Mouse (Mus musculus): Measurements from ENCODE around the gene Cd200r1. TPM values are rescaled to one million over a fixed set of nuclear protein-coding genes. Genes with fewer than 3 reads are reported as not detected.
"Not testable (repeated sequence)": the region's sequence is repeated elsewhere in the genome, so short reads cannot be mapped to it uniquely, and the experiment has no call there.

The Cd200r1 gene
- total RNA-seq, 2 experiments from 2014 or later: 0.40 TPM; not detected in 1

- no peak for DNase-seq
Observed at GRCm38 (mm10) chr16:44767506-44767905, 2.0 kb downstream of the Cd200r1 start.

GRCm38 (mm10) chr16:44767967-44768366 is 2.4 kb downstream of the Cd200r1 start:
- DNase-seq: no peak

DNA sequence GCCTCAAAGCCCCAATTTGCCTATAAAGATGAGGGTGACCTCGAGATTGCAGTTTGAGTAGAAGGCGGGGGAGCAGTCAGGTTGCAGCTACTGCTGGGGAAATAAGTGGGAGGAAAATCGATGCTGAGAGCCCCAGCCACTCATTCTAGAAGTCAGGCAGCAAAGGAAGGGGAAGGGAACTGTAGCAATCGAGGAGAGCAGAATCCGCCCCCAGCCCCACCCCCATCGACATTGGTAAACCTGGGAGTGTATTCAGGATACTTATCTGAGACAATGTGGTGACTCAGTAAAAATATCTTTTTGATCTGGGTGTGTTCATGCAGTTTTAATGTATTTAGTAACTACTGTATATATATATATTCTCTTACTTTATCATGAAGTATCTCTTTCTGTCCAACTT is 7.0 kb downstream of the Cd200r1 start:
- no peak for DNase-seq

DNA sequence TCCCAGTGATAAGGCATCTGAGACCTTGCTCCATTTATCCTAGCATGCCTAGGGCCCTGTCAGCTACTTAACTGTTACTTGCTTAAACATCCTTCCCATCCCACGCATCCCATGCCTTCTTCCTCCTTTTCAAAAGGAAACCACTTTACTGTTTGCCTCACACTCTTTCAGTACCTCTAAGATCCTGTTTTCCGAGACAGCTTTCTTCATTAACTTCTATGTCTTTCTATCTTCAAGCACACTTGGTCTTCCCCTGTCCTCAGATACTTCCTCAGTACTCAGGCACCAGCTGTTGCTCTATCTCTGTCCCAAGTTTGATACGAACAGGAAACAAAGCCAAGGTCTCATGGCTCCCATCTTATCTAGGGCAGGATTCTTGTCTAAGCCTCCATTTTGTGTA is 8.1 kb downstream of the Cd200r1 start:
- no peak for DNase-seq

GRCm38 (mm10) chr16:44774201-44774600 is 8.7 kb downstream of the Cd200r1 start:
- no peak for DNase-seq

GRCm38 (mm10) chr16:44778538-44779147 is 13.1 kb downstream of the Cd200r1 start:
- DNase-seq: peak; percentile 6 to 10

GRCm38 (mm10) chr16:44779494-44779893 is 14.0 kb downstream of the Cd200r1 start:
- DNase-seq: no peak

- DNase-seq: no peak
Observed at GRCm38 (mm10) chr16:44780751-44781150, 15.2 kb downstream of the Cd200r1 start.

DNA sequence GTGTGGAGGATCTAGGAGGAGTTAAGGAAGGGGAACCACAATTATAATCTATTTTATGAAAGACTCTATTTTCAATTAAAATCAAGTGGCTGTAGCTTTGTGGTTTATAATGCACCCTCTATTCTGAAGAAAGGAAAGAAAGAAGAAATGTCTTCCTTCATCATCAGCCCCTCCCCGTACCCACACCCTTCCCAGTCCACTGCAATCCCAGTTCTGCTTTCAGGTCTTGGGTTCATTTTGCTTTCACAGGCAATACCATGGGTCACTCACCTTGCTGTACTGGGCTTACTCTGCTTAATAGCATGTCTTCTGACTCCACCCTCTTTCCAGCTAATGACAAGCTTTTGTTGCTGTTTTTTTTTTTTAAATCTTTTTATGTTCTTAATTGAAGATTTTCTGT is 21.4 kb downstream of the Cd200r1 start:
- DNase-seq: no peak

DNA sequence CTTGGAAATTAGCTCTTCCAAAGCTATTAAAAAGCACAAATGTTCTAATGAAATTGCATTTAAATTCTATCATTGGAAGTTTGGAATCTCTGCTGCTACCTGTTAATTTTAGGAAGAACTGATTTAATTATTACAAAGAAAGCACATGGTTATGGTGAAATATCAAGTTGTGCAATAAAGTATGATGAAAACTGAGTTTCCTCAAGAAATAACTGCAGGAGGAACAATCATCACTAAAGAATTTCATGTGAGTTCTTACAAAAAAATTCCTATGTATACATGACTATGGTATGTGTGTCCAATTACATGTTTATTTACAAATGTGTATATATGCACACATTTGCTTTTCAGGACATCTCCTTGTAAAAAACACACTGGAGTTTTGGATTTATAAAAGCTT is 28.9 kb downstream of the Cd200r1 start:
- DNase-seq: no peak

- DNase-seq: no peak
Observed at GRCm38 (mm10) chr16:44805976-44806375, 40.4 kb downstream of the Cd200r1 start.

GRCm38 (mm10) chr16:44810223-44810622 is 44.7 kb downstream of the Cd200r1 start:
- DNase-seq: not testable (repeated sequence)

DNA sequence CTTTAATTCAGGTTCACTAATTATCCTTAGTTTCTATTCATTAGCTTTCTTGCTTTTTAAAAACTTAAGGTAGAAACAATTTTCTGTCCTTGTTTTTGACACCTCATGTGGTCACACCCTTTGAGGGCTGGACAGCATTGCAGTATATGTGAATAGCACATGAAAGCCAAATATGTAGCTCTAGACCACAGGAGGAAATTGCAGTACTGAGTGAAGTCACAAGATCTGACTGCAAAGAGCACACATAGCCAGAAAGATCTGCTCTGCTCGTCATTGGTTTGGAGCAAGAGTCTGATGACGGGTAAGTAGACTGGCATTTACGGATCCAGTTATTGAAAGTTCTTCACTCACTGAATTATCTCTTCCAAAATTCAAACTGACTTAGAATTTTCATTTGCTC is 46.0 kb downstream of the Cd200r1 start, which contains the start of gene Cd200r4:
Gene Cd200r4, plus strand, starts transcription at position 190 of the 400 bp plus-strand sequence.
- DNase-seq: no peak

- no peak for DNase-seq
Observed at GRCm38 (mm10) chr16:44812468-44813065, 47.0 kb downstream of the Cd200r1 start.

DNA sequence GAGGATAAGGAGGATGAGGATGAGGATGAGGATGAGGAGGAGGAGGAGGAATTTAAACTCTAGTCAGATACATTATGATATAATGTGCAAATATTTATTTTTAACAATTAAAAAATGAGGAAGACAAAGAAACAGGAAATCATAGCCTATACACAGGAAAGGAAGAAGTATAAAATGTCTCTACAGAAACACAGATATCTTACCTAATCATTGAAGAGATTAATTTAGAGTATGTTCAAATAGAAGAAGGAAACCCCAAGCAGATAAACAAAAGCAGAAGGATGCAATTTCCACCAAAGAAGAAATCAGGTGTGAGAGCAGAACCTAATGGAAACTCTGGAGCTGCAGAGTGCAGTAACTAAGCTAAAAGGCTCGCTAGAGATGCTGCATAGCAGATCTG is 52.5 kb downstream of the Cd200r1 start:
- no peak for DNase-seq

DNA sequence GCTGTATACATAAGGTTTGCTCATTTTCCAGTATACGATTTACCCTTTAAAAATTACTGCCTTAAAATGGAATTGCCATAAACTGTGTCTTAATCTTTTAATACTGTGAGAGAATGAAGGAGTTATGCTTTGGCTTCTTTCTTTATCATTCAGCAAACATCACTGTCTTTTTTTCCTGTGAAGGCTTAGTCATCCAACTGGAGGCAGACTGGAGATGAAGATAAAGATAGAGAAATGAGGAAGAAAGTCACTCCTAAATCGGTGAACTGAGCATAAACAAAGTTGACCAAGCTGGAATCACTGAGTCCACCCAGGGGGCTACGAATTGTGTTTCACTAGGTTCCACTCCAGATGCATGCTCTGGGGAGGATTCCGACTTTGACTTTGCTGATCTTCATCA is 55.0 kb downstream of the Cd200r1 start:
- DNase-seq: no peak

DNA sequence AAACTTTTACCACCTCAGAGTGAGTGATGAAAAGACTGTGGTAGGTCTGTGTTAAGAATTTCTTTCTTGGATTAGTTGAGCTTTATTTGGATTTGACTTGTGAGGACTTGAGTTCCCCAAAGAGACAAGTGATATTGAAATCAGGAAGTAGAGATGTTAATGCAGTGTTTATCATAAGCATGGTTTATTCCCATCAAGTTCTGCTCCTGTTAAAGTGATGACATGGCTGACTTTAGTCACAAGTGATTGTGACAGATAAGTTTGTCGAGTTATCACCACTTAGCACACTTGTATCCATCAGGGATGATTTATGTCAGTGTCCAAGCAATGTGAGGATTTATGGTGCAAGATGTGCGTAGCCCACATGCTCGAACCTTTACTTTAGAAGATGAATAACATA is 66.8 kb downstream of the Cd200r1 start:
- no peak for DNase-seq

GRCm38 (mm10) chr16:44833189-44833588 is 67.7 kb downstream of the Cd200r1 start:
- DNase-seq: peak in 1 of 2 experiments; percentile 6

Other genes starting within 250 kb of the Cd200r1 start
- gene Boc, start 206.8 kb upstream of the Cd200r1 start, total RNA-seq (2021): 10 to 100 TPM in 1 of 2 experiments, 1 to 10 TPM in 1; 9.8 to 10.1 TPM
- gene Nepro, start 41.4 kb upstream of the Cd200r1 start, total RNA-seq (2021): 1 to 10 TPM; 5.4 to 6.0 TPM
- gene Gtpbp8, start 19.4 kb upstream of the Cd200r1 start, total RNA-seq (2021): 10 to 100 TPM; 24.7 to 25.1 TPM
- not detected for gene Cd200r4, start 46.0 kb downstream of the Cd200r1 start, total RNA-seq (2021)
- gene Cd200r2, start 101.4 kb downstream of the Cd200r1 start, total RNA-seq (2021): not detected
- gene Cd200r3, start 177.9 kb downstream of the Cd200r1 start, total RNA-seq (2021): not detected